Mouse (Mus musculus) layer of hippocampus, postnatal 10 days (tissue): ENCODE measurements around the gene Skp2. TPM values are rescaled to one million over a fixed set of nuclear protein-coding genes. Genes with fewer than 3 reads are reported as not detected.

ENCODE experiments used
- DNase-seq, 2 experiments: peaks; one replicate each; pipeline ENCODE4 v3.0.0; 2021; ENCODE audit warnings: low spot score in 2 of 2
- total RNA-seq, 2 experiments: library from RNA; stranded (reverse); gene quantifications; 2 replicates each; pipeline ENCODE4 v1.2.3; 2021

Skp2 gene
- total RNA-seq, 2 experiments from 2014 or later, result 7.2 to 7.5 TPM

DNA sequence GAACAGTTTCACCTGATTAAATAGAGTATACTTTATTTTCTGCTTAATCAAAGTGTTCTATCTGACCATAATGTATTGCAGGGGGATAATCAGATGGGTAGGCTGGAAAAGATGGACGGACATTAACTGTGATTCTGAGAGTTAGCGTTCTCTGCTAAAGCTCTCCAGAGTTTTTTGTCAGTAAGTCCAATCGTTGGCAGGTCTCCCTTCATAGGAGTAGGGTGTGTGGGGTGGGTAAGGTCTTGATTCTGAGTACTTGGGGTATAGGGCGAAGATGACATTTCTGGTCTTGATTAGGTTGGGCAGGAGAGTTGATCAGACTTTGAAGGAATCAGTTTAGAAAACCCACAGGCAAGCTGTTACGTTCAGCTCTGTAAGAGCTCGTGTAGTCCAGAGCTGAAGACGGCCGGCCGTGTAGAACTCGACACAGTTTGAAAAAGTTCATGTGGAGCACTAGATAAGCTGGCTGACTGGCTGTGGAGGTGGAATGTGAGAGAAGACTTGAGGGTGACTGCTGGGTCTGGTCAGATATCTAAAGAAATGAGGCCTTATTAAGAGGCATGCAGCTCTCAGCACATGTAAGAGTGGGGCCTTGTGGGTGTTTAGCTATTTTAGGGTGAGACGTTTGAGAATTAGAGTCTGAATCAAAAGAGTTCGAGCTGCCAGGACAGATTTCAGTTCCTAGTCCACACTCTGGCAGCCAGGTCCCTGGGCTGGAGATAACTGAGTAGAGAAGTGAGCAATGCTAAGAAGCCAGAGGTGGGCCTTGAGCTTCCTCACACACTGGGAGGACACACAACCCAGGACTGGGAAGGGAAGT is 76.5 kb downstream of the Skp2 start:
- no peak for DNase-seq

DNA sequence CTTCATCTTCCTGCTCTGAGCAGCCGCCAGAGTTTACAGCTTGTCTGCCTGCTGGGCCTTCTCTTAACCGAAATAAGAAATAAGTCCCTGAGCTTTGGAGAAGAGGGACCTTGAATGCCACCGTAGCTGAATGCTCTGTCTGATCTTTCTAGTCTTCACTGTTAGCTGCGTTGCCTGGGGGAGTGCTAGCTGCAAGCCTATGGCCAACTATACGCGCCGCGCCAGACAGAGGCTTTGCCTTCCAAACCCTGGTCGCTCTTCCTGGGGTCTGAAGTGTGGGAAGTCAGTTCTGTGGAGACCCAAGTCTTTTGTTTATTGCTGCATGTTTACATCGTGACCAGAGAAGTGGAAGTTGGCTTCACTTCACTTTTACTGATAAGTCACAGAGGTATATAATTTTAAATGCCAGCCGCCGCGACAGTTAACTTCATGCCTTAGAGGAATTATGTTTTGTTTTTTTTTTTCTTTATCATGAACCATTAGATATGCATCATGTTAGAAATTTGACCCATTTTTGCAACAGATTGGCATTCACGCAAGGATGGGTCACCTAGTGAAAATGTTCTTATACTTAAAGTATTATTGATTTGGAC is 79.5 kb downstream of the Skp2 start:
- no peak for DNase-seq

DNA sequence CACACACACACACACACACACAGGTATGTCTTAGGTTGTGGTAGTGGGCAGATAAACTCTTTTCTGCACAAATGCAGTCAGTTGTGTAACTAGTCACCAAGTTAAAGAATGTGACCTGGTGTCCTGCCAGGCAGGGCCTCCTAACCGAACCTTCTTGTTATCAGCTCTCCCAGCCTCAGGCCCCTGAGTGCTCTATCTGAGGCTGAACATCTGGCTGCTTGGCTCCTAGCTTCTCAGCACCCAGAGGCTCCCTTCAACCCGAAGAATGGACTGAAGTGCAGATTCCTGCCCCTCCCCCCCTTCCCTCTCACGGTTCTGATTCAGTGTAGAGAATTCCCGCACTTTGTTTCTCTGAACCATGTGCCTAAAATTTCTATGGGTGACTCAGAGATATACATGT is 80.6 kb downstream of the Skp2 start:
- no peak for DNase-seq

DNA sequence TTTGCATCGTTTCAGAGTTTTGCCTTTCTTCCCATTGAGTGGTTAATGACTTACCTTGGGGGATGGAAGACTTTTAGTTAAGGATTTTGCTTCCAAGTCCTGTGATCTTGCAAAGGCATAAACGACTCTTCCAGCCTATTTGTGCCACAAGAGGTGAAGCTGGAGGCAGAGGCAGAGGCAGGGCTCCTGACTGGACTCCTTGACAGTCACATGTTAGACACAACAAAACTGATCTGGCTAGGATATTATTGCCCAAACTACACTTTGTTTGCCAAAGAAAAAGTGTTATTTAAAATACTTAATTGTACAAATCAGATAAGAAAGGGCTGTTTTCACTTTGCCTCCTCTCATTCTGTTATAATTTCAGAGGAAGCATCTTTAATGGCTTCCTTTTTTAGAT is 81.1 kb downstream of the Skp2 start:
- no peak for DNase-seq

DNA sequence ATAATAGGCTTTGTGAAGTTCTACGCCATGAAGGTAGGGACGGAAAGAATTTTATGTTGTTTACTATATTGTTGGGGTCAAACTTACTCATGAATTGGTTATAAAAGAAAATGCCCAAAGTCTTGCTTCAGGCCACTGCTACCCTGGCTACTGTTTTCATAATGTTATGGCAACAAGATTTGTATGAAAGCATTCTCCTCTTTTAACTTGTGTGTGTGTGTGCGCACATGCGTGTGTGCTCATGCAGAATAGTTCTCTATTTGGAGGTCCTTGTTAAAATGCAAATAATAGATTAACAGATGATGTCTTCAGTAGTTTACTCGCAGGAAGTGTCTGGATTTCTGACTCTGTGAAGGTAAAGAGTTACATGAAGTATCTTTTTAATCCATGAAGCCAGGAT is 81.5 kb downstream of the Skp2 start:
- DNase-seq, result no peak

DNA sequence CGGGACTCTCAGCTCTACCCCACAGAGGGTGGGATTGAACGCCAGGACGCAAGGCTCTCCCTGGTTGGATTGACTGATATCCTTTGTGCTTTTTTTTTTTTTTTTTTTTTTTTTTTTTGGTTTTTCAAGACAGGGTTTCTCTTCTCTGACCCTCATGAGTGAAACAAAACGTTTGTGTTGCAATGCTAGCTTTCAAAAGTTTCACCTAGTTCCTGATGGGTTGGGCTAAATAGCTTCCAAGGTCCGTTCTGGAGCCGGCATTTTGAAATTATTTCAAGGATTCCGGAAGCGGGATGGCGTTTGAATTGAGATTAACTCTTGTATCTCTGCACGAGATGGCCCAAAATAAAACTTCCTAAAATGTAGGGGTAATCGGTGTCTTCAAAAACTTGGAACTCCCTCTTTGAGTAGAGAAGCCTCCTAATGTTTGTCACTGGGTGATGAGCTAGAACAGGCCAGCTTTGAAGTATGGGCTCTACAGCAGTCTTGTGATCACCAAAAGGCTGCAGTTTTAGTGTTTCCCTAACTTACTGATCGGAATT is 82.1 kb downstream of the Skp2 start:
- no peak for DNase-seq

DNA sequence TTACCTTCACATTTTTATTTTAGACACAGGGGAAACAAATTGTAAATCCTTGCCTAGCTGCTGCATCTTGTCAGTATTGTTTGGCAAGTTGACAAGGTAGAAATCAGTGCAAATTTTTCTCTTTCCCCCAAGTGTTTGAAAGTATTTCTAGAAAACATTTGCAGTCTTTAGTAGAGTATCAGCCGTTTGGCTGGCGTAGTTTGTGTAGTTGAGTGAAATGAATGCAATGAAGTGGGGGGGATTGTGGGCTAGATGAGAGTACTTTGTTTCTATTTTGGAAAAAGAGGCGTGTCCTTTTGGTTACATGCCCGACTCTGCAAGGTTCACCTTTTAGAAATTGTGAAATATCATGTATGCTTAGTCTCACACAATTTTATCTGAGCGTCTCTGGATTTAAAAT is 82.6 kb downstream of the Skp2 start:
- DNase-seq, result no peak

DNA sequence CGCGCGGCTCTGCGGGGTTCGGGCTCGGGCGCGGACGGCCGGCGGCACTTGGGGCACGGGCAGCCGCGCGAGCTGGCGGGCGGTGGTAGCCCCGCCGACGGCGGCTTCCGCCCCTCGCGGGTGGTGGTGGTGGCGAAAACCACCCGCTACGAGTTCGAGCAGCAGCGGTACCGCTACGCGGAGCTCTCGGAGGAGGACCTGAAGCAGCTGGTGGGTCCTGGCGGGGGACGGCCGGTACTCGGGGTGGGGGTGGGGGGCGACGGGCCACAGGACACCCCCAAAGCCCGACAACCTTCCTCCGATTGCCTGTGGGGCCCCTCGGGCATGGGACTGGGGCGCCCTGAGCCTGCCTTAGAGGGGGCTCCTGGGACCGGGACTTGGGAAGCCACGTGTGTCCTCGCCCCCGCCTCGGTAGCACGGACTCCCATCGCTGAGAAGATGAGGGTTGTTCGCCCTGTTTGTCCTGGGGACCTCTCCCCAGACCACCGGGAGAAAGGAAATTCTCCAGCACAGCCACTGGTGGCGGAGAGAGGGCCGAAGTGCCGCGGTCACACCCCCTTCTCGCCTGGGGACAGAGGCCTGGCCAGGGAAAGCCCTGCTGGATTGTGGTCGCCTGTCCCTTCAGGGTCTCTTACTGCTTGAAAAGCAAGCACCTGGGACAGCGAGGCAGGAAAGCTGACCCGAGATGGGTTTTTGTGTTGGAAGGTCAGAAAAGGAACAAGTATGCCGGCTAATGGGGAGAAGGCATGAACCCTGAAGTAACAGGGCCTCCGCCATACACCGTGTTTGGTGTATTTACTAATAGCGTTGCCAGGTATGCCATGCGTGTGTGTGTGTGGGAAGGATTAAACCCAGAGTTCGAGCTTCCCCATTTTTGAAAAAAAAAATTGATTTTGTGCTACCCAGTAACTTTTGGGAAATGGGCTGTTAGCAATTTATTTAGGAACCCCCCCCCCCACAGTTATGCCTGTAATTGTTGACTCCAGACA is 83.4 kb downstream of the Skp2 start:
- peak; percentile 50 to 62 for DNase-seq

DNA sequence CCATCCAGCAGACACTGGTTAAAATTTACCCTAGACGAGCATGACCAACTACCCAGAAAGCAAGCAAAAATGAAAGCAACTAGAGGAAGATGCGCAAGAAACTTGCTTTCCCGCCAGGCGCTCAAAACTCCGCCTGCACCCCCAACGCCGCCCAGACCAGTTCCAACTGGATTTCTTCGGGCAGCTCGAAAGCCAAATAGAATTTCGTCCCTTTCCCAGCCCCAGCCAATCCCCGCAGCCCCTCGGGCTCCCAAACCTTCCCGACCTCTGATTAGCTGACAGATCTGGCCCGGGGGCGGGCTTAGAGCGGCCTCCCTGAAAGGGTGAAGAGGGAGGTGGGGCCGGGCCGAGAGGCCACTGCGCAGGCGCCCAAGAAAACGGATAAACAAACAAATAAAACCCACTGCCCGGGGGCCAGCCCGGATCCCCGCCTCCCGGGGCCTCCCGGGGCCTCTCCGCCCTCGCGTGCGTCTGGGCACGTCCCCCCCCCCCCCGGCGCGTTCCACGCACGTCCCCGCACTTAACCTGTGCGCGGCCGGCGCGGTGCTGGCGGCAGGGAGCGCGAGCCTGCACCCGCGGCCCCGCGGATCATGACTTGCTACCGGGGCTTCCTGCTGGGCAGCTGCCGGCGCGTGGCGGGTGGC is 84.2 kb downstream of the Skp2 start, which contains the start of gene Nadk2:
TSS of gene Nadk2 (plus strand) at position 349 of the 644 bp plus-strand sequence.
- peak; percentile 98 for DNase-seq

DNA sequence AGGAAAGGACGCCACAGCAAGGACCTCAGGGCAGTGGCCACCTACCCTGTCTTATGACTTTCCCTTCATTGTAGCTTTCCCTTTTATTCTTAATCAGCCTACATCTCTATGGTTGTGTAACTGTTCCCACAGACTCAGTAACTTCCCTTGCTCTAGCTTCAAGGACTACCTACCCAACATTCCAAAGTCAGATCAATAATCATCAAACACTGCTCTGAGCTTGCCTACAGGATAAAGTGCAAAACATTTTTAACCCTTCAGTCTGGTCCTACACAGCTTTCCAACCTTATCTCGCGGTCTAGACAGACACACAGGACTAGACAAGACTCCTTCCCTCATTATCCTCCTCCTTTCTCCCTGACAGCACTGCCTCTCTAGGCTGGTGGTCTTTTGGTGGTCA is 84.9 kb downstream of the Skp2 start:
- DNase-seq, result no peak

DNA sequence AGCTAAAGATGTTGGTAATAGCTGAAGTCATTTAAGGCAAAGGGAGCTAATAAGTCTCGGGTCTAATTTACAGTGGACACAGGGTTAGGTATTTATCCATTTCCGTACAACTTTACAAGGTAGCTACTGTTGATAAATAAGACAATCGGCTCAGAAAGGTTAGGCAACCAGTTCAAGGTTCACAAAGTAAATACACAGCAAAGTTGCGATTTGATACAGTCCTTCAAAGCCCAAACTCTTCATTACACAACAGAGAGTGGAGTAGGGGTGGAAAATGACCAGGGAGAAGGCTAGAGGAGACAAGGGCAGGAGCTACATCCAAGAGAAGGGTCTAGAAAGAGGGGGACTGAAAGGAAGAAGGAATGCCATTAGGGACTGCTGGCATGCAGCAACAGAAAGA is 86.3 kb downstream of the Skp2 start:
- no peak for DNase-seq

Other genes starting within 250 kb of the Skp2 start
- 1 to 10 TPM; 6.4 to 8.0 TPM for gene Ranbp3l, start 187.5 kb downstream of the Skp2 start, total RNA-seq
- 10 to 100 TPM; 46.8 to 50.0 TPM for gene Nadk2, start 84.2 kb downstream of the Skp2 start, total RNA-seq
- gene Lmbrd2, start 14.9 kb downstream of the Skp2 start, total RNA-seq, result 10 to 100 TPM; 55.0 to 58.0 TPM
- gene Ugt3a1, start 121.5 kb upstream of the Skp2 start, total RNA-seq, result not detected
- gene Ugt3a2, start 180.1 kb upstream of the Skp2 start, total RNA-seq, result not detected